Mouse (Mus musculus) cerebellum, adult 11-12 months (tissue): ENCODE measurements around the gene Olfr1411.

Experiments
- DNase-seq: peaks from one replicate; pipeline ENCODE4 v3.0.0; 2022

Gene Olfr1411

DNA sequence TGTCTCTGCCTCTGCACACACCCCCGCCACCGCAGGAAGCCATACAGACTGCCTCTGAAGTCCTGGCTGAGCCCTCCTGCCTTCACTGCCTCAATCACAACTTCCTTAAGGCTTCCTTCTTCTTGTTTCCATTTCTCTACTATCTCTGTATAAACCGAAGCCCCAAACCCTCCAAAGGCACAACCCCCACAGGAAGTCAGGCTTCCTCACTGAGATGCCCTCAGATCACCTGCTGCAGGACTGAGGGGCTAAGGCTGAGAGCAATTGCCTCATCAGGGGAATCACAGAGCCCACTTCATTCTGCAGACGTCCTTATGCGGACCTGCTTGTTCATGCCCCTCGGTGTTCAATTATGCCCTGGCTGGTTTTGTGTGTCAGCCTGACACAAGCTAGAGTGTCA, 46.2 kb downstream of the Olfr1411 start:
- no peak for DNase-seq

GRCm38 (mm10) chr1:92641514-92642272, 47.5 kb downstream of the Olfr1411 start, which contains the start of gene Cops9:
TSS of gene Cops9 (minus strand) at chr1:92641985.
- peak; percentile 90 for DNase-seq

GRCm38 (mm10) chr1:92643691-92644090, 49.5 kb downstream of the Olfr1411 start:
- DNase-seq, result no peak

DNA sequence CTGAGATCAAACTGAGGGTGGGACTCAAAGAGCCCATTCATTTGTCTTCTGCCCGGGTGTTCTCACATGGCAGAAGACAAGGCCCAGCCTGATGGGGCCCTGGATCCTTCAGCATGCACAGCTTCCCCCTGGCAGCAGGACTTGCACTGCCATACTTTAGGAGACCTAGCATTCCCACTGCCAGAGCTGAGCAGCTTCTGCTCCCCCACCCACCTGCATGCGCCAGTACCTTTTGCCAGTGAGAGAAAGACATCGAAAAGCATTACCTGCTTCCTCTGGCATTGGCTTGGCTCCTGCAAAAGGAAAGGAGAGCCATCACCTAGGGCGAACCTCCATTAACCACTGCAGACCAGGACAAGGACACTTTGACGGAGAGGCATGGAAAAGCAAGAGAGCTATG, 50.7 kb downstream of the Olfr1411 start:
- DNase-seq, result no peak

DNA sequence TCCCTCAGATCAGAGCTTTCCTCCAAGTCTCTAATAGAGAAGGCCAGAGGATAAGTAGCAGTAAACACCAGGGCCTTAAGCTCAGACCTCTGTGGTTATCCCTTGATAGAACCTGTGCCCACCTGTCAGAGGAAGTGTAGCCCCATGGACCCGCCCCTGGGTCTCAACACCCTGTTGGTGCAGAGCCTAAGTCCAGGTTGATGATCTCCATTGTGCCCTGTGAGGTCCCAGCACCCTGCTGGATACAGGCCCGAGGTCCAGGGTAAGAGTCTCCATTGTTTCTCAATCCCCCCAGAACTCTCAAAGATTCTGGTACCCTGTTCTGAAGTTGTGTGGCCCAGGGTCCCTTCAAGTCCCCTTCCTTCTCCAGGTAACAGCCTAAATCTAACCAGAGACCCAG, 51.9 kb downstream of the Olfr1411 start:
- DNase-seq, result no peak

- DNase-seq, result no peak
Observed at GRCm38 (mm10) chr1:92646601-92647000, 52.4 kb downstream of the Olfr1411 start.

- DNase-seq, result no peak
Observed at GRCm38 (mm10) chr1:92647026-92647425, 52.8 kb downstream of the Olfr1411 start.
